Mouse (Mus musculus) heart, embryonic 10.5 days (tissue): ENCODE measurements at regions not wholly inside any gene's neighbourhood (a gene's known extent, or its start where the extent isn't known, plus 50 kb on each side); places are given as distances from the start of the nearest gene placed in this dataset.
A peak's percentile ranks its signal among the peaks of the same experiment; 100 is the strongest.

Experiments
- DNase-seq: peaks from one replicate; pipeline ENCODE4 v3.0.0-alpha.2; 2017; ENCODE audit warnings: low spot score
- H3K27ac ChIP-seq: fragments of 300-500 bp; sonication (generic); 2 replicates; pipeline ENCODE4 v1.5.1; 2016; ENCODE audit warnings: mild to moderate bottlenecking
- H3K27me3 ChIP-seq: fragments of 300-500 bp; sonication (generic); 2 replicates; pipeline ENCODE4 v1.6.1; 2016; ENCODE audit warnings: mild to moderate bottlenecking; ENCODE audit not compliant: poor library complexity, insufficient read depth, severe bottlenecking
- H3K36me3 ChIP-seq: fragments of 300-500 bp; sonication (generic); 2 replicates; pipeline ENCODE4 v1.6.1; 2016; ENCODE audit warnings: mild to moderate bottlenecking, moderate library complexity
- H3K4me1 ChIP-seq: fragments of 300-500 bp; sonication (generic); 2 replicates; pipeline ENCODE4 v1.6.1; 2016; ENCODE audit warnings: mild to moderate bottlenecking
- H3K4me3 ChIP-seq: fragments of 300-500 bp; sonication (generic); 2 replicates; pipeline ENCODE4 v1.5.1; 2016; ENCODE audit warnings: mild to moderate bottlenecking, moderate library complexity
- H3K9me3 ChIP-seq: fragments of 300-500 bp; sonication (generic); 2 replicates; pipeline ENCODE4 v1.6.1; 2016; ENCODE audit warnings: mild to moderate bottlenecking, moderate library complexity
- WGBS: fragments of 180-500 bp; shearing (Covaris S2); methylation state at CpG from one replicate; pipeline ENCODE4 v1.1.7; 2016; 5-methylcytosine and 5-hydroxymethylcytosine counted together

- H3K4me1 ChIP-seq, result no peaks in the 10 kb centered on the region
- no peak for DNase-seq
- 78% methylated on average over 7 of the region's 7 CpGs for WGBS
- no peaks in the 10 kb centered on the region for H3K9me3 ChIP-seq
- H3K27ac ChIP-seq, result no peak overlapping the region
- H3K4me3 ChIP-seq, result no peak overlapping the region
- H3K36me3 ChIP-seq, result no peaks in the 10 kb centered on the region
- no peaks in the 10 kb centered on the region for H3K27me3 ChIP-seq
Measured at GRCm38 (mm10) chr12:106796596-106796995, 691.8 kb upstream of the 3110018I06Rik start.

DNA sequence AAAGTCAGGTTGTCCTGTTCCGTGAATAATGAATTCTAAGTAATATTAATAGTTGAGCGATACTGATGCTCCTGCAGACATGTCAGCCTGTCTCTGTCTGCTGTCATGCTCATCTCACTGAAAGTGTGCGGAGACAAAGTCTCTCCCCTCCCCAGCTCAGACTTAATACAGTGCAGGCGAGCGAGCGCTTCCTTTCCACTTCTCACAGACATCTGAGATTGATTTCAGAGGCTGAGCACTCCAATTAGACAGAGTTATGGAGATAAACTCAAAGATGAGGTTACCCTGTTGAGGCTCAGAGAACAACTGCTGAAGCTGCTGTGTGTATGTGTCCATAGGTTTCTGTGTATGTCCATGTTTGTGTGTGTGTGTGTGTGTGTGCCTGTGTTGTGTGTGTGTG lies 668.7 kb upstream of the 3110018I06Rik start:
- Histone ChIP-seq H3K9me3 (no peaks in the 10 kb centered on the region), H3K36me3 (no peaks in the 10 kb centered on the region), H3K27me3 (no peaks in the 10 kb centered on the region), H3K27ac (no peak overlapping the region), H3K4me3 (no peak overlapping the region), H3K4me1 (no peaks in the 10 kb centered on the region)
- 80% methylated on average over 6 of the region's 6 CpGs for WGBS
- no peak for DNase-seq

GRCm38 (mm10) chr12:106822311-106822710 lies 666.1 kb upstream of the 3110018I06Rik start:
- Histone ChIP-seq H3K4me1 (no peaks in the 10 kb centered on the region), H3K27ac (no peak overlapping the region), H3K4me3 (no peak overlapping the region), H3K9me3 (no peaks in the 10 kb centered on the region), H3K36me3 (no peaks in the 10 kb centered on the region), H3K27me3 (peaks cover 2% of the 10 kb centered on the region; the same call in 1 of the 2 replicates)
- WGBS, result 83% methylated on average over 4 of the region's 4 CpGs
- DNase-seq, result no peak

- 14% methylated on average over 3 of the region's 3 CpGs for WGBS
- Histone ChIP-seq H3K4me1 (peaks cover 28% of the 10 kb centered on the region), H3K4me3 (no peak overlapping the region), H3K27me3 (peaks cover 21% of the 10 kb centered on the region), H3K9me3 (no peaks in the 10 kb centered on the region), H3K27ac (0 out of 2 replicates have a peak overlapping the region, but pooled peaks have one; percentile 13), H3K36me3 (no peaks in the 10 kb centered on the region)
- no peak for DNase-seq
Measured at GRCm38 (mm10) chr12:106828542-106828941, 659.9 kb upstream of the 3110018I06Rik start.

DNA sequence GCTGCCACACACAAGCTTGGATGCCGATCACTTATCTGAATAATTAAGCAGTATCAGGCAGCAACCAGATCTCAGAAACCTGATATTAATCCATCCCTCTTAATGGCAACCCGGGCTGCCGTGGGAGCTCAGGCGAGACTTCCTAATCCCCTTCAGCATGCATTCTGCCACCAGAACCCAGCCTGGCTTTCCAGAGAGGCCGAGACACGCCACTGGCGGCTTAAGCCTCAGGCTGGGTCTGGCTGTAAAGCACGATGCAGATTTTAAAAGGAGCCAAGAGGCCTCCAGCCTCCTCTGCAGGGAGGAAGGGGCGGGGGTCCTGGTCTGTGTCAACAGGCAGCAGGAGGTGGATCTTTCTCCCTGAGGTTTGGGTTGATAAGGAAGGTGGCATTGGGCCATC lies 659.1 kb upstream of the 3110018I06Rik start:
- peaks cover 21% of the 10 kb centered on the region for H3K27me3 ChIP-seq
- no peak overlapping the region for H3K4me3 ChIP-seq
- WGBS, result 10% methylated on average over 9 of the region's 9 CpGs
- H3K9me3 ChIP-seq, result no peaks in the 10 kb centered on the region
- peaks cover 28% of the 10 kb centered on the region for H3K4me1 ChIP-seq
- no peak for DNase-seq
- H3K27ac ChIP-seq, result 0 out of 2 replicates have a peak overlapping the region, but pooled peaks have one; percentile 29
- H3K36me3 ChIP-seq, result no peaks in the 10 kb centered on the region

DNA sequence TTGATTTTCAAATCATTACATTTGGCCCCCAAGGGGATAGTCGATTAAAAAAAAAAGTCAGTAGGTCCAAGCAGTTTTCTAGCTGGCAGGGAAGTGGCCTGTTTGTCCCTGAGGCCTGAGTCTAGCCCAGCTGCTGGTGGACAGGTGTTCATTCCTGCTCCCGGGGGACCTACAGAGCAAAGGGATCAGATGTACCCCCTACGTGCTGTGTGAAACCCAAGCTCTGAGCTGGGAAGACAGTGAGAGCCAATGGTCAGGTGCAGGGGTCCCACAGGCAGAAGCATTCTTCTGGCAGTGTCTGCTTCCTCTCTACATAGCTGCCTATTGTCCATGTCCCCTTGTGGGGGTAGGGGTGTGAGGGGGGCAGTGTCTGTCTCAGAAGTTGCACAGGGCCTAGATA lies 653.2 kb upstream of the 3110018I06Rik start:
- H3K27ac ChIP-seq, result no peak overlapping the region
- no peaks in the 10 kb centered on the region for H3K9me3 ChIP-seq
- 0 out of 2 replicates have a peak, but pooled peaks cover 12% of the 10 kb centered on the region for H3K27me3 ChIP-seq
- H3K4me3 ChIP-seq, result no peak overlapping the region
- 60% methylated on average over 3 of the region's 3 CpGs for WGBS
- no peak for DNase-seq
- H3K4me1 ChIP-seq, result peaks cover 17% of the 10 kb centered on the region
- no peaks in the 10 kb centered on the region for H3K36me3 ChIP-seq

- Histone ChIP-seq H3K27ac (no peak overlapping the region), H3K9me3 (no peaks in the 10 kb centered on the region), H3K4me3 (no peak overlapping the region), H3K36me3 (no peaks in the 10 kb centered on the region), H3K27me3 (no peaks in the 10 kb centered on the region), H3K4me1 (peaks cover 30% of the 10 kb centered on the region)
- no peak for DNase-seq
- WGBS, result 51% methylated on average over 5 of the region's 5 CpGs
Measured at GRCm38 (mm10) chr12:106839618-106840017, 648.8 kb upstream of the 3110018I06Rik start.

DNA sequence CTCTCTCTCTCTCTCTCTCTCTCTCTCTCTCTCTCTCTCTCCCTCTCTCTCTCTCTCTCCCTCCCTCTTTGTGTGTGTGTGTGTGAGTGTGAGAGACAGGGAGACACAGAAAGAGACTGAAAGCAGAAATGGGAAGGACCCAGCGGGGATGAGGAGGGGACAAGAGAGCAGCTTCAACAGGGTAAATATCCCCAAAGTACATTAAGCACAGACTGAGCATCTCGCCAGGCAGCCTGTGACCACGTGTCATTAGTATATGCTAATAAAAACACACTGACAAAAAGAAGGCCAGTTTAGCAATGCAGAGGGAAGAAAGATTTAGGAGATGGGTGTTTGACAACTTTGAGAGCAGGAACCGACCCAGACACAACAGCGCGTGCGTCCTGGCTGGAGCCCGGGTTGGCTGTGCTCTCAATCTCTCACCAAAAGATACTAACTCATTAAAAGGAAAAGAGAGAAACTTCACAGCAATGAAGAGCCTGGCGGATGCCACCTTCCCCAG lies 648.2 kb upstream of the 3110018I06Rik start:
- H3K27me3 ChIP-seq, result no peaks in the 10 kb centered on the region
- peak overlapping the region; percentile 29; the same call in 1 of the 2 replicates for H3K27ac ChIP-seq
- H3K4me3 ChIP-seq, result no peak overlapping the region
- H3K4me1 ChIP-seq, result peaks cover 30% of the 10 kb centered on the region
- 67% methylated on average over 9 of the region's 9 CpGs for WGBS
- no peak for DNase-seq
- no peaks in the 10 kb centered on the region for H3K36me3 ChIP-seq
- H3K9me3 ChIP-seq, result no peaks in the 10 kb centered on the region

DNA sequence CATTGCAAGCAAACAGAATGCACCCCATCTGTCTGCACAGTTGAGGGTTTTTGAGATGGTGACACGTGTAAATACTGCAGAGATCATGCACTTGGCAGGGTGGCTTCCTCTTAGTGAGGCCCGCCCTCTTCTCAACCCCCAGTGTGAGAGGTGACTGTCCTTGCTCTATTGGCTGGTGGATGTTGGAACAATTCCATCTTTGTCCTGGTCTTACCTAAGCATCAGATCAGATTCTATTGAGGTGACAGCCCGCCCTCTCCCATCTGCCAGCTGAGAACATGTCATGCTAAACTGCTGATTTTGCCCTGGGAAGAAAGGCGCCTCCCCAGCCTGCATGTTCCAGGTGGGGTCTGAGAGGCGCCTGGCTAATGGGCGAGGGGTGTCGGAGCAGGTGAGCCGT lies 646.4 kb upstream of the 3110018I06Rik start:
- 70% methylated on average over 8 of the region's 8 CpGs for WGBS
- Histone ChIP-seq H3K27ac (no peak overlapping the region), H3K4me1 (peaks cover 30% of the 10 kb centered on the region)

GRCm38 (mm10) chr12:106842396-106842795 lies 646.0 kb upstream of the 3110018I06Rik start:
- no peaks in the 10 kb centered on the region for H3K9me3 ChIP-seq
- H3K27ac ChIP-seq, result no peak overlapping the region
- H3K4me3 ChIP-seq, result no peak overlapping the region
- H3K36me3 ChIP-seq, result no peaks in the 10 kb centered on the region
- H3K4me1 ChIP-seq, result peaks cover 30% of the 10 kb centered on the region
- no peaks in the 10 kb centered on the region for H3K27me3 ChIP-seq
- WGBS, result 53% methylated on average over 8 of the region's 8 CpGs
- no peak for DNase-seq

More for the DNA sequence above, 646.4 kb upstream of the 3110018I06Rik start:
- H3K4me3 ChIP-seq, result no peak overlapping the region
- no peaks in the 10 kb centered on the region for H3K36me3 ChIP-seq
- H3K27me3 ChIP-seq, result no peaks in the 10 kb centered on the region
- H3K9me3 ChIP-seq, result no peaks in the 10 kb centered on the region
- no peak for DNase-seq

GRCm38 (mm10) chr12:106851666-106852065 lies 636.8 kb upstream of the 3110018I06Rik start:
- H3K9me3 ChIP-seq, result no peaks in the 10 kb centered on the region
- 67% methylated on average over 4 of the region's 4 CpGs for WGBS
- DNase-seq, result no peak
- H3K27ac ChIP-seq, result no peak overlapping the region
- no peaks in the 10 kb centered on the region for H3K36me3 ChIP-seq
- H3K4me1 ChIP-seq, result no peaks in the 10 kb centered on the region
- no peak overlapping the region for H3K4me3 ChIP-seq
- H3K27me3 ChIP-seq, result no peaks in the 10 kb centered on the region

DNA sequence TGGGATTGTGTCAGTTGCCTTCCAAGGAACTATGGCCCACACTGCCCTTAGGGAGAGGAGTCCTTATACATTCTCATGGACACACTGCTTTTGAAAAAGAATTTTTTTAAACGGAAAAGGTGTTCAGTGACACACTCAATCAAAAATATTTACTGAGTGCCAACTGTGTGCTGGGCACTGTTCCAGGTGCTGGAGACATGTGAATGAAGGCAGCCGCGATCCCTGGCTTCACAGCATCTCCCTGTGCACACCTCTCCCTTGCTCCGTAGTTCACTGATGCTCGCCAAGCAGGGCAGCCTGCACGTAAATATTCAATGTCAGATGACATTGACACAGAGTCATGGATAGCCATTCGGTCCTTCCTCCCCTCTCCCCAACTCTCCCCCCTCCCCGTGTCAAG lies 635.7 kb upstream of the 3110018I06Rik start:
- Histone ChIP-seq H3K27me3 (no peaks in the 10 kb centered on the region), H3K4me1 (no peaks in the 10 kb centered on the region), H3K9me3 (no peaks in the 10 kb centered on the region), H3K27ac (no peak overlapping the region), H3K4me3 (no peak overlapping the region), H3K36me3 (no peaks in the 10 kb centered on the region)
- no peak for DNase-seq
- 81% methylated on average over 8 of the region's 8 CpGs for WGBS

GRCm38 (mm10) chr12:106853711-106854240 lies 634.7 kb upstream of the 3110018I06Rik start:
- no peaks in the 10 kb centered on the region for H3K27me3 ChIP-seq
- H3K4me3 ChIP-seq, result no peak overlapping the region
- H3K36me3 ChIP-seq, result no peaks in the 10 kb centered on the region
- H3K4me1 ChIP-seq, result no peaks in the 10 kb centered on the region
- WGBS, result 64% methylated on average over 11 of the region's 11 CpGs
- H3K9me3 ChIP-seq, result no peaks in the 10 kb centered on the region
- H3K27ac ChIP-seq, result no peak overlapping the region
- DNase-seq, result no peak

DNA sequence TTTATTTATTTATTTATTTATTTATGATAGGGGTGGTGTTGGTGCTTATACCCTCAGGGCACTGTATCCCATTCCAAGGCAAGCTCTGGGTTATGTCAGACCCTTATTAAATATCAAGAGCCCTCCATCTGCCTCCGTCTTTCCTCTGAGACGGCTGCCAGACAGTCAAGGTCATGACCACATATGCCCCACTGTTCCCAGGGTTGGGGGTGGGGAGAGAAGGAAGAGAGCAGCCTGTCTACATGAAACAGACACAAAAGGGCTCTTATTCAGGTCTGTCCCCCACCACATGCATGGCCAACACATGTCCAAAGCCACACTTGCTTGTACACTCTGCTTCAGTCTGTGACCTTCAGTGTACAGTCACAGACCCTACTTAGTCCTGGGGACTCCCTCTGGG lies 632.9 kb upstream of the 3110018I06Rik start:
- no peaks in the 10 kb centered on the region for H3K4me1 ChIP-seq
- WGBS, result 64% methylated on average over 2 of the region's 2 CpGs
- H3K9me3 ChIP-seq, result no peaks in the 10 kb centered on the region
- H3K36me3 ChIP-seq, result no peaks in the 10 kb centered on the region
- H3K27ac ChIP-seq, result no peak overlapping the region
- H3K27me3 ChIP-seq, result no peaks in the 10 kb centered on the region
- no peak overlapping the region for H3K4me3 ChIP-seq
- DNase-seq, result no peak
